ENCODE assay signal across 7 mouse cellular contexts in the genomic region with DNA sequence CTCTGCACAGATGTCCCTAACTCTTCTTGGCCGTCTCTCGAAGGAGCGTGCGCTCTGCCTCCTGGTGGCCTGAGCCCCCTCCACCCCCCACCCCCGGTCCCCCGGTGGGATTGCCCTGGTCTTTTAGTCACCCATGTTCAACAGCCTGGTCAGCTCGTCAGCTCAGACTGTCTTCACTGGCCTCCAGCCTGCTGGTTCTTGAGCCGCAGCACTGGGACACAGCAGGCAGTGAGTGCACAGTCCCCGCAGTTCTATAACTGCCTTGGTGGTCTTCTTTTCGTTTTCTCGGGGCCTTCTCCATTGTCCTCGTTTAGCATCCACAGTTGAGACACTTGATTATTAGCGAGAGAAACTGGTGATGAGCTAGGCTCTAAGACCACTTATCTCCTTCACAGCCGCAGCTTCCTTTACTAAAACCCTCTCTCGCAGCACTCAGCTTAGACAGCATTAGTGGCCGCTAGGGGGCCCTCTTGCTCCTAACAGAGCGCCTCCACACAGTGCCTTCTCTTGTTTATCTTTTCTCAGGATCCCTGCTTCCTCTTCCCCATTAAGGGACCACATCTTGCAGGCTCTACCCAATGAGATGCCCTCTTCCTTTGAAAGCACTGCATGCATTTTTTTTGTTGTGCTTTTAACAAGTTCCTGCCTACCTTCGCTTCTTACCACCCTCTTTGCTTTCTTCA. TPM values are rescaled to one million over a fixed set of nuclear protein-coding genes. Genes with fewer than 3 reads are reported as not detected.
DNase-seq lines count a peak whose midpoint lies in the region; ATAC-seq and TF ChIP-seq lines count a peak whose summit lies in the region.

No protein-coding gene starts in this region.

- DNase-seq in adrenal gland, postnatal 14 days, result peak; percentile 89
- DNase-seq in embryo, embryonic 11.5 days (ENCODE audit: low read depth, low spot score), result peak; percentile 56
- peak; percentile 66 to 84 for DNase-seq in heart, adult 18-20 months
- peak; percentile 24 for DNase-seq in kidney, adult 11 months
- peak; percentile 87 for DNase-seq in limb, embryonic 14.5 days (ENCODE audit: low spot score)
- DNase-seq in monocyte, adult 2 months (ENCODE audit: low read depth in 1 of 2, low spot score in 2 of 2), result peak; percentile 28 to 61
- peak; percentile 65 for DNase-seq in splenic B cell, adult 2 months (ENCODE audit: low read depth, low spot score)

- H3K4me2 ChIP-seq in limb, embryonic 14.5 days (replicated peaks; ENCODE audit: low read depth, low read length, severe bottlenecking), result no peak overlapping the region

- H3K9ac ChIP-seq in limb, embryonic 14.5 days (ENCODE audit: low read depth, low read length, severe bottlenecking), result no peak overlapping the region

- peak; percentile 64; the same call in 1 of the 2 replicates for ATAC-seq in limb, embryonic 14.5 days (ENCODE audit: low FRiP score, low read depth)

- peaks cover 4% of the 10 kb centered on the region; the same call in 1 of the 2 replicates for H3K36me3 ChIP-seq in limb, embryonic 14.5 days (ENCODE audit: control insufficient read depth, insufficient read depth, low read length)
- H3K36me3 ChIP-seq in splenic B cell, adult 2 months (ENCODE audit: control insufficient read depth, insufficient read depth, low read length, poor library complexity, severe bottlenecking), result no peaks in the 10 kb centered on the region

- H3K27ac ChIP-seq in limb, embryonic 14.5 days (replicated peaks; ENCODE audit: low read depth, low read length), result no peak overlapping the region

- H3K27me3 ChIP-seq in limb, embryonic 14.5 days (ENCODE audit: control insufficient read depth, insufficient read depth, low read length), result no peaks in the 10 kb centered on the region
- H3K27me3 ChIP-seq in splenic B cell, adult 2 months (ENCODE audit: control insufficient read depth, insufficient read depth, low read length, poor library complexity, severe bottlenecking), result no peaks in the 10 kb centered on the region

- no peak for TF ChIP-seq POLR2A in limb, embryonic 14.5 days (IDR thresholded peaks at IDR 0.05; ENCODE audit: borderline replicate concordance, extremely low read depth, insufficient read depth, insufficient read length)

- no peak overlapping the region for H3K4me3 ChIP-seq in limb, embryonic 14.5 days (replicated peaks; ENCODE audit: low read length)

- 38% methylated on average over 18 of the region's 18 CpGs for WGBS in limb, embryonic 14.5 days

- no peaks in the 10 kb centered on the region for H3K9me3 ChIP-seq in limb, embryonic 14.5 days (ENCODE audit: control insufficient read depth, low read length)

- peaks cover 27% of the 10 kb centered on the region for H3K4me1 ChIP-seq in limb, embryonic 14.5 days (ENCODE audit: control insufficient read depth, insufficient read depth, low read length)

RNA-seq across cellular contexts. Expression of gene Tsc22d1, which starts 52.0 kb away (rescaled TPM):
- total RNA-seq in adrenal gland, postnatal 14 days (2021), result 788 and 846 TPM in 2 replicates
- total RNA-seq in heart, adult 18-20 months (2021), result 100 to 1,000 TPM; 389 to 414 TPM
- polyA plus RNA-seq in limb, embryonic 14.5 days (2012; rRNA removed), result 484 and 506 TPM in 2 replicates
- polyA plus RNA-seq in limb, embryonic 14.5 days (2014; fragmentation: Nextera tagmentation; extraction: Ambion mirVana), result 686 and 769 TPM in 2 replicates

Comparison
In these comparisons a context has a peak if more than half of its experiments do, and no peak if none do; other contexts are left out.
1. DNase-seq: peak in every context shown above with its lines; median percentile 89 in adrenal gland, postnatal 14 days; 87 in limb, embryonic 14.5 days; 75 in heart, adult 18-20 months; 65 in splenic B cell, adult 2 months; 56 in embryo, embryonic 11.5 days; 44 in monocyte, adult 2 months; 24 in kidney, adult 11 months.